Mouse (Mus musculus) gastrocnemius, postnatal 25 days (tissue): ENCODE measurements around the gene Rnase4. TPM values are rescaled to one million over a fixed set of nuclear protein-coding genes. Genes with fewer than 3 reads are reported as not detected.

Experiments
- DNase-seq: peaks from one replicate; pipeline ENCODE4 v3.0.0; 2022
- total RNA-seq, 2 experiments: library from RNA; stranded (reverse); gene quantifications; 1 replicate in 1 of 2; 2 replicates in 1 of 2; pipeline ENCODE4 v1.2.3; 2021

Rnase4 gene
- total RNA-seq, 2 experiments from 2014 or later: 30.5 to 40.6 TPM

DNA sequence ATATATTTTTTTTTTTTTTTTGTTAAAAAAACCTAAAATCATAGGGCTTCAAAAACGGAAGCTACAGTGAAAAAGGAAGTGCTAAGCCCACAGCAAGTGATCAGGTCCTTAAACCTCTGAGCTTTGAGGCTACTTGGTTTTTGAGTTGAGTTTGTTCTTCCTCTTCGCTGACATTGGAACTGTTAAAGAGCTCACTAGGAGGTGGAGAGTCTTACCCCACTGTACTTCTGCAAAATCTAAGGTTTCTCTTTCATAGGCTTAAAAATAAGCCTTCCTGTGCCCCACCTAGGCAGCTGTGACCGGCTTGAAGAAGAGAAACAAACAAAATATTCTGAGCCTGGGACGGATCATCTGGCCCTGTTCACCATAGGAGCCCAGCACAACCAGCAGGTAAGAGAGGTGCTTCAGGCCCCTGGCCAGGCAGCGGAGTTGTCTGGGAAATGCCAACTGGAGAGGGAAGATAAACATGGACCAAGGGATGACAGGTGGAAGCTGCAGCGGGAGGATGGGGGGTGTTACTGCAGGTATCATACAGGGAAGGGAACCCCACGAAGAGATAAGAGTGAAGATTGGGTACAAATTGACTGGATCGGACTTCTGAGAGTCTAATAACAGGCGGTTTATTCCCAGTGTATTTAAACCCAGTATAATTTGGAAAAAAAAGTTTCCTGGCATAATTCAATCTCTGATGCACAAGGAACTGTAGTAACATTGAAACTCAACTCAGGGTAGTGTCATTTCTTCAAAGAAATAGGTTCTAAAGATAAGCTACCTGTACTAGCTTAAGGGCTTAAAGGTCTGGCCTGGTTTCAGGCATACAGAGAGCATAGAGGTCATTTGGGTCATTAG, 38.1 kb downstream of the Rnase4 start:
- DNase-seq: no peak

DNA sequence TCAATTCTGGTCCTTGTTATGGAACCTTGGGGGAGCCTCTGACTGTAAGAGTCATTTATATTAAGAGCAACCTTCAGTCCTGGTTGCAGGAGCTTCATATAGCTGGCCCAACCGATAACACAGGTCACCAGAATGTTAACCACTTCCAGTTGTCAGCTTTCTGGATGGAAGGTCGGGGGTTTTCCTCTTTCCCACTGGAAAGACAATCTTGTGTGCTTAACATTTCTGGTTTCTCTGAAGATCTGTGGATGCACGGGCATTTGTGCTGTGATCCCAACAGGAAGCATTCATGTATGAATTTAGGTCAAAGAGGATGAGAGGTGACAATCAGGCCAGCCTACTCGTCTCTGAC, 38.7 kb downstream of the Rnase4 start:
- DNase-seq: no peak

DNA sequence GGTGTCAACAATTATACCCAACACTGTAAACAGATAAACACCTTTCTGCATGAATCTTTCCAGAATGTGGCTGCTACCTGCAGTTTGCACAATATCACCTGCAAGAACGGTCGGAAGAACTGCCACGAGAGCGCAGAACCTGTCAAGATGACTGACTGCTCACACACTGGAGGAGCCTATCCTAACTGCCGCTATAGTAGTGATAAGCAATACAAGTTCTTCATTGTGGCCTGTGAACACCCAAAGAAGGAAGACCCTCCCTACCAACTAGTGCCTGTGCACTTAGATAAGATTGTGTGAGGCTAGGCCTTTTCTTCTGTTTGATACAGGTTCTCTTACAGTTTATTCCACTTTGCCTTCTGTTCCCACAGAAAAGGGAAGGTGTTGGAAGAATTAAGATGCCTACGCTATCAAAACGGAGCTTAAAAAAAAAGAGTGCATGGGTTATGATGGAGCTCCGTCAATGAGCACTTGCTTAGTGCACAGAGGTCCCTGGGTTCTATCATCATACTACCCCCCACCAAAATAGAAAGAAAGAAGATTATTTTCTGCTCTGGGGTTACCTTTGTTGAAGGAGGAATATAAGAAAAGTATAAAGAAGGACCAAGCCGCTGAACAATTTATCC, 39.6 kb downstream of the Rnase4 start:
- DNase-seq: no peak

DNA sequence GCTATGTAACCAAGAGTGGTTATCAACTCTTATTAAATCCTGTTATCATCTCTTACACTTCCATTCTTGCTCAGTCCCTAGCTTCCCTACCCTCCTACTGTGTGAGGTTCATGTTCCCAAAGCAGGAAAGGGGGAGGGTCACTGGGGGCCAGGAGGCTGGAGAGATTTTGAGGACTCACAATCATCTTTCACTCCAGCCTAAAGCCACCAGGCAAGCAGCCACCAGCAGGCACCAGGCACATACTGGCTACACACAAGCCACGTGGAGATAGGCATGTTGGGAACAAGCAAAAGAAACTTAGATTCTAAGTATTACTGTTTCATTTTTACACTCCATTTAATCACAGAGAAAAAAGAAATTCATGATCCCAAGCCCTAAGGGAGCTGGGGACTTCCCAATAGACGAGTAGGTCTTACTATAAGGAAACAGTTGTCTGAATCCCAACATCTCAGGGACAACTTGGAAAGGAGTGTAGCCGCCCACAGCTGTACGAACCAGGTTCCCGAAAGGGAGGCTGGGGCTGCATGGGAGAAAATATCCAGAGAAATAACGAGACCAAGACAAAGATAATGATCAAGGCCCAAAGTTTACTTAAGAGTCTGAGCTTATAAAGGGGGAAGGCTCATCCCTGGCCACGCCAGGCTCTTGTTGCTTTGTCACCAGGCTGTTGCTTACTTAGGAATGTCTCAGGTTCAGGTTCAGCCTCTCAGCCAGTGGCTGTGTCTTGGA, 40.4 kb downstream of the Rnase4 start:
- DNase-seq: no peak

DNA sequence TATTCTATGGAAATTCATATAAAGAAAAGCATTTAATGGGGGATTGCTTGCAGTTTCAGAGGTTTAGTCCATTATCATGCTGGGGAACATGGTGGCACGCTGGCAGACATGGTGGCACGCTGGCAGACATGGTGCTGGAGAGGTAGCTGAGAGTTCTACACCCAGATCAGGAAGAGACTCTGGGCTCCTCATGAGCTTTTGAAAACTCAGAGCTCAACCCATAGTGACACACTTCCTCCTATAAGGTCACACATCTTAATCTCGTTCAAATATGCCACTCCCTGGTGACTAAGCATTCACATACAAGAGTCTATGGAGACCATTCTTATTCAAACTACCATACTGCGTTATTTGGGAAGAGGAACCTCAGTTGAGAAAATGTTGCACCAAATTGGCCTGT, 41.5 kb downstream of the Rnase4 start:
- DNase-seq: no peak

DNA sequence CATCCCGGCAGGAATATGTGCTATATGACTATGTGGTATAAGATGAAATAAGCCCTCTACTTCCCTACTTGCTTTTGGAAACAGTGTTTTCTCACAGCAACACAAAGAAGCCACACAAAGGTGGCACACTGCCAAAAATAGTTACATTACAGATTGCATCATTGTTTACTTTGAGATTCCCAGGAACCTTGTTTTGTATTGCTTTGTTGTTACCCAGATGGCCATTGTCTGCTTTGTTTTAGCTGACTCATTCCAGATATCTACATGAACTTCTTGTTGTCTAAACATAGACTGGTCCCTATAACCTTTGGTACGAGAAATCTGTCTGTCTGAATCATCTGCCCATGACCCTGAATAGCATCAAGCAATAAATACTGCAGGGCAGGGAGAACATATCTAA, 49.5 kb downstream of the Rnase4 start:
- no peak for DNase-seq

DNA sequence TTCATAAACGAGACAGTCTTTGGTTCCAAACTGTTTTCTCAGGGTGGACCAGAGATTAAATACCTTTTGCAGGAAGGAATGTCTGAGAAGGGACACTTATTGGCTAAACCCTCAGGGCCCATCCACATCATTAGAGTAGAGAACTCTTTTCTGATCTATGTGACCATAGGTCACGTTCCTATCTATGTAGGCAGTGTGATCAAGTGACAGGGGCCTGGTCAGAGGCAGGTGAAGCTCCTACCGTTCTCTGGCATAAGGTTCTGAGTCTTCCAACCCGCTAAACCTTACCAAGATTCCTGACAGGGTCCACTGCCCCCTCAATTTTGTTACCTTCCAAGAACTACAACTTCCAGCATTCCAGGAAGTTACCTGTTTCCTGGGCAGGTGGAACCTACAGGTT, 51.2 kb downstream of the Rnase4 start:
- no peak for DNase-seq

DNA sequence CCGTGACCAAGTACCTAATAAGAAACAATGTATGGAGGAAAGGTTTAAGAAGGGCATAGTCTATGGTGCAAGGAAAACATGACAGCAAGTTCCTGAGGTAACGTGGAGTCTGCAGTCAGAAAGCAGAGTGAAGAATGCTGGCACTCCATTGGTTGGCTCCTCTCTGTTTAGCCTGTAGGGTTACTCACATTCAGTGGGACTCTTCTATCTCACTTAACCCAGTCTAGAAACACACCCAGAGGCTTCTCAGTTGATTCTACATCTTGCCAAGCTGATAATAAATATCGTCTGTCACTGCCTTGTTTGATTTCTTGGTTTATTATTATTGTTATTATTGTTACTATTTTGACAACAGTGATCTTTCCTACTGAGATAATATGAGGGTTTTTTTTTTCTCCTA, 51.7 kb downstream of the Rnase4 start:
- no peak for DNase-seq

DNA sequence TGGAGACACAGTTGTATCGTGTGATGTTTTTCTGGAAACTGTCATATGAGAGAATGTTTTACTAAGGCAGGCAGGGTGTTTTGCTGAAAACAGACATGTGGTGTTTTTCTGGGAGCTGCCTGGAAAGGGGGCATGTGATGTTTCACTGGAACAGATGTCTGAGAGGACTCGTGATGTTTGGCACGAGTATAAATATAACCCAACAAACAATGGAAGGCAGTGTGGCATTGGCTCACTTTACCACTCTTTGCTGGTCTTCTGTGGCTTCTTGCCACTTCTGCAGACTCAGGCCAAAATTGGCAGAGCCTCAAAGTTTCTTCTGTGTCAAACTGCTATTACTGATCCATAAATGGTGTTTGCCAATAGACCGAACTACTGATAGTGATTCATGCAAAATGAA, 52.4 kb downstream of the Rnase4 start:
- no peak for DNase-seq

DNA sequence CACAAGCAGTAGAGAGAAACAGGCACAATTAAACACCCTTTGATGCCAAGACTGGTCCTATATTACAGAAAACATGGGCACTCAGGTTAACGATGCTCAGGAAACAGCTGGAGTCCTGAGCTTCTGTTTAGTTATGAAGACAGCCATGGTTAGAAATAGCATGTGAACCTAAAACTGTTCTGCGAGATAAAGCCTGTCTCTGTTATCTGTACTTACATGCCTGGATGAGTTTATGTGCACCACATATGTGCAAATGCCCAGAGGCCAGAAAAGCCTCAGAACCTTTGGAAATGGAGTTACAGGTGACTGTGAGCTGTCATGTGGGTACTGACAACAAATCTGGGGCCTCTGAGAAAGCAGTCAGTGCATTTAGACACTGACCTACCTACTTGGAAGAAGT, 53.1 kb downstream of the Rnase4 start:
- DNase-seq: no peak

DNA sequence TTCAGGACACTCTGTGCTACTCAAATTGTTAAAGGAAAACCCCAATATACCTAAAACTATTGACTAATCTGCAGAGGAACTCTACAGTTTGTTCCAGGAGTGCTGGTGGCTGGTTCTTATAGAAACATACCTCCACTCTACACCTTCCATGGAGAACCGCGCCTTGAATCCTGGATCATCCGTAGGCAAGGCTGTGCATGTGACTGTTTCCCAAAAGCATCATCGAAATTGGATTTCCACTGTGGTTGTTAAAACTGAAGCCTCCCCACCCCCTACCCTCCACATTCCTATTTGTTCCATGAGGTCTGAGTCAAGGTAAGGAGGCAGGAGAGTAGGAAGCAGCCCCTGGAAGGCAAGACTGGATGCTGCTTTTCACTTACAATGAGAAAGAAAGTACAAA, 53.6 kb downstream of the Rnase4 start:
- no peak for DNase-seq

DNA sequence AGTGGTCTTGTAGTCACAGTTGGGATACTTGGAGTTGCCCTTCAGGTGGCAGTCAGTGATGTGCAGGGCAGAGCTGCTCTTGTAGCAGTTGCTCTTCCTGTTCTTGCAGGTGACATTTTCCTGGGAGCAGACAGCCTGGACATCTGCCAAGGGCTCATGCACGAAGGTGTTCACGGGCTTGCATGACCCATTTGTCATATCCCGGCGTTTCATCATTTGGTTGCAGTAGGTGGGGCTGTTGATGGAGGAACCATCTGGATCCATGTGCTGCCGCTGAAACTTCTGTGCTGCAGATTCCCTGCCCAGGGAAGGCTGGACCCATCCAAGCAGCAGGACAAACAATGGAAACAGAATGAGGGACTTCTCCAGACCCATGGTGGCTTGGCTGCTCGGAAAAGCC, 54.6 kb downstream of the Rnase4 start:
- DNase-seq: no peak

DNA sequence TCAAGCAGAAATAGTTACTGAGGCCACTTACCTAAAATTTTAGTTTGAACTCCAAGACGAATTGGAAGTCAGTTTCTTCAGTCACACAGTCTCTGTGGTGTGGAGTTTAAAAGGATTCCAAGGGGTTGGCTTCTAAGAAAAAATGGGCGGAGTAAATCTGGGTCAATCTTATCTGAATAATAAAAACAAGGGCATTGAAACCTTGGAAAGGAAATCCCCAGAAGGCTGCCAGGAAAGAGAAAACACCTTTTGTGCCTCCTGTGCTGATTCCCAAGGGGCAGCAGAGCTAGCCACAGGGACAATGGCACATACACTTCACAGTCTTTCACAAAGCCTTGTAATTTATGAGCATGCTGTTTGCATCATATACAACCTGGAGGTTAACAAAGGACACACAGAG, 55.8 kb downstream of the Rnase4 start, which contains the start of gene Rnase1:
Rnase1 (minus strand) TSS at position 101 of the 400 bp plus-strand sequence.
- DNase-seq: no peak

DNA sequence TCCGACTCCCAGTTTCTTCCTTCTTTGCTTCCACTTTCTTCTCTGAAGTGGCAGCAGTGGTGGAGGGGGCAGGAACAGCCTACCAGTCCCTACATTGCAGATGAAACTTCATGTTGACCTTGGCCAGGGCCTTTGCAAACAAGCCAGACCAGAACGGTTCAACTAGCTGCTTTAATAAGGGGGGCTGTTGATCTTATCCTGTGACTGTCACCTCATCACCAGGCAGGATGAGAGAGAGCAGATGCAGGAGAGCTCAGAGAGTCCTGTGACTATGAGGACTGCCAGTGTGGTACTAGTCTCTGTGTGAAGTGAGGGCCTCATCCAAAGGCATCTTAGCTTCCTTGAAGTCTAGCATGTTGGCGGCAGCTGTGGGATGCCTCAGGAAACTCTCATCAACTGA, 57.1 kb downstream of the Rnase4 start:
- no peak for DNase-seq

DNA sequence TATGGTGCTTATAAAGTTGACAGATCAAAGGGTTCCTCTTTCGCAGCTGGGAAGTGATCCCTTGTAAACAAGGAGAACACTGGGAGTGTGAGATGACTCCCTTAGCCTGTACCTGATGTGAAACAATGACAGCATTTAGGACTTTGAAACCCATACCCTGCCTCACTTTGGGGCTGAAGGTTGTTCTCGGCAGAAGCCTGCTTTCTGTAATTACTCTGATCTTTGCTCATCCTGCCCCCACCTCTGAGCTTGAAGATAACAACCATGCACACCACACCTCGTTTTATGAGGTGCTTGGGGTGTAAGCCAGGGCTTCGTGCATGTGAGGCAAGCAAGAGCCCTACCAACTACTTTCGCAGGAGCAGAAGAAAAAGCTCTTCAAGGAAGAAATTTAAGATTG, 58.3 kb downstream of the Rnase4 start:
- no peak for DNase-seq

DNA sequence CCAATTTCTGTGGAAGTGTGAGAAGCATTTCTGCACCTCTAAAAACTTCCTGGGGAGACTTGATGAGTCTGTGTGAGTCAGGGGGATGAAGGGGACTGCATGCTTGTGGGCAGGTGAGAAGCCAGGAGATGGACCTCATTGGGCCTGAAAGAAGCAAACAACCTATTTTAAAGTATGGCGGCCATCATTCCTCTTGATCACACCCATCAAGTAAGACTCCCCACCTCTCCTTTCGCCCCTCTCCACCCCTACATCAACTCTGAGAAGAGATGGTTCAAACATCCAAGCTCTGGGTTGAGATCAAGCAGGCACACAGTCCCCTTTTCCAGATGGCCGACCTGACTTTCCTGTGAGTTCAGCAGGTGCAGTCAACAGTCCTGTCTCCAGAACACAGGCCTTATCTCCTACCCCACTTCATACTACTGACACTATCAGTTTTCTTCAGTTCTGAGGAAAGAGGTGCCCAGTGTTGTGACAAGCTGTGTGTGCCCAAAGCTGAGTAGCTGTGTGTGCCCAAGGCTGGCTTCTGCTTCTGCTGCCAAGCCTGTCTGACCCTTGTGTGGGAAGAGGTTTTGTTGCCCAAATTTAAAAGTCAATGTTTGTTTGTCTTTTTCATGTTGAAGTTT, 59.4 kb downstream of the Rnase4 start:
- no peak for DNase-seq

DNA sequence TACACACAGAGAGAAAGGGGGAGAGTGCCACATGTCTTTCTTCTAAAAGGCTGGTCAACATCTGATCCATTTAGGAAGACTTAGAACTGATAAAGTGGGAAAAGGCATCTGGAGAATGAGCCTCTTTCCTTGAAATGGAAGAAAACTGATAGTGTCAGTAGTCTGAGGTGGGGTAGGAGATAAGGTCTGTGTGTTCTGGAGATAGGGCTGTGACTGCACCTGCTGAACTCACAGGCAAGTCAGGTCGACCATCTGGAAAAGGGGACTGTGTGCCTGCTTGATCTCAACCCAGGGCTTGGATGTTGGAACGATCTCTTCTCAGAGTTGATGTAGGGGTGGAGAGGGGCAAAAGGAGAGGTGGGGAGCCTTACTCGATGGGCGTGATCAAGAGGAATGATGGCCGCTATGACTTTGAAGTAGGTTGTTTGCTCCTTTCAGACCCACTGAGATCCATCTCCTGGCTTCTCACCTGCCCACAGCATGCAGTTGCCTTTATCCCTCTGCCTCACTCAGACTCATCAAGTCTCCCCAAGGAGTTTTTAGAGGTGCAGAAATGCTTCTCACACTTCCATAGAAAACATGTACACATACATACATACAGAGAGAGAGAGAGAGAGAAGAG, 61.5 kb downstream of the Rnase4 start:
- DNase-seq: no peak

Other genes starting within 250 kb of the Rnase4 start
- 10 to 100 TPM in 1 of 2 experiments, 1 to 10 TPM in 1; 8.3 to 10.2 TPM for gene Tep1, start 220.5 kb upstream of the Rnase4 start, total RNA-seq
- gene Klhl33, start 193.6 kb upstream of the Rnase4 start, total RNA-seq: 100 to 1,000 TPM in 1 of 2 experiments, 10 to 100 TPM in 1; 97.0 to 105 TPM
- gene Osgep, start 166.2 kb upstream of the Rnase4 start, total RNA-seq: 10 to 100 TPM; 40.1 to 41.8 TPM
- gene Apex1, start 166.1 kb upstream of the Rnase4 start, total RNA-seq: 10 to 100 TPM; 23.7 to 24.8 TPM
- 10 to 100 TPM; 12.9 to 14.6 TPM for gene Pip4p1, start 160.2 kb upstream of the Rnase4 start, total RNA-seq
- 1 to 10 TPM; 4.4 to 8.7 TPM for gene Pnp, start 160.0 kb upstream of the Rnase4 start, total RNA-seq
- 1 to 10 TPM; 1.6 to 1.9 TPM for gene Gm49342, start 146.6 kb upstream of the Rnase4 start, total RNA-seq
- under 1 TPM; 0.46 to 0.49 TPM for gene Pnp2, start 135.1 kb upstream of the Rnase4 start, total RNA-seq
- gene Rnase10, start 83.3 kb upstream of the Rnase4 start, total RNA-seq: not detected
- not detected for gene Rnase9, start 49.2 kb upstream of the Rnase4 start, total RNA-seq
- not detected for gene Rnase11, start 40.9 kb upstream of the Rnase4 start, total RNA-seq
- not detected for gene Rnase12, start 33.4 kb upstream of the Rnase4 start, total RNA-seq
- gene Olfr750, start 16.6 kb upstream of the Rnase4 start, total RNA-seq: not detected
- 1 to 10 TPM; 1.6 to 4.2 TPM for gene Ang, start 73 bp downstream of the Rnase4 start, total RNA-seq
- not detected for gene Eddm3b, start 23.3 kb downstream of the Rnase4 start, total RNA-seq
- gene Rnase6, start 32.8 kb downstream of the Rnase4 start, total RNA-seq: not detected
- not detected for gene Rnase1, start 55.7 kb downstream of the Rnase4 start, total RNA-seq
- not detected for gene Rnase2b, start 71.2 kb downstream of the Rnase4 start, total RNA-seq
- gene Ang2, start 108.1 kb downstream of the Rnase4 start, total RNA-seq: not detected
- gene Ear14, start 112.3 kb downstream of the Rnase4 start, total RNA-seq: not detected
- gene Rnase2a, start 165.0 kb downstream of the Rnase4 start, total RNA-seq: 1 to 10 TPM in 1 of 2 experiments, under 1 TPM in 1; 0.43 to 4.2 TPM